Mouse (Mus musculus) hindbrain, embryonic 15.5 days (tissue): ENCODE measurements around the gene Il17c. TPM values are rescaled to one million over a fixed set of nuclear protein-coding genes. Genes with fewer than 3 reads are reported as not detected.

Source experiments
- ATAC-seq: fragments of 200-750 bp; cut with Nextera tagmentation; 2 replicates; pipeline ENCODE4 v1.8.0; 2017; ENCODE audit warnings: low read depth, moderate number of reproducible peaks, moderate TSS enrichment; ENCODE audit not compliant: low FRiP score
- H3K27ac ChIP-seq: fragments of 300-500 bp; sonication (generic); replicated peaks from 2 replicates; pipeline ENCODE4 v1.5.1; 2015; ENCODE audit warnings: mild to moderate bottlenecking, inconsistent platforms
- H3K27me3 ChIP-seq: fragments of 300-500 bp; sonication (generic); 2 replicates; pipeline ENCODE4 v1.6.1; 2015; ENCODE audit warnings: control low read depth, inconsistent platforms
- H3K36me3 ChIP-seq: fragments of 300-500 bp; sonication (generic); 2 replicates; pipeline ENCODE4 v1.6.1; 2015; ENCODE audit warnings: control low read depth, inconsistent platforms
- H3K4me1 ChIP-seq: fragments of 300-500 bp; sonication (generic); replicated peaks from 2 replicates; pipeline ENCODE4 v1.6.1; 2015; ENCODE audit warnings: control low read depth, inconsistent platforms
- H3K4me2 ChIP-seq: fragments of 300-500 bp; sonication (generic); 2 replicates; pipeline ENCODE4 v1.6.1; 2015; ENCODE audit warnings: moderate library complexity, mild to moderate bottlenecking, inconsistent platforms
- H3K4me3 ChIP-seq: fragments of 300-500 bp; sonication (generic); 2 replicates; pipeline ENCODE4 v1.5.1; 2015; ENCODE audit warnings: mild to moderate bottlenecking, inconsistent platforms
- H3K9ac ChIP-seq: fragments of 300-500 bp; sonication (generic); 2 replicates; pipeline ENCODE4 v1.6.1; 2015; ENCODE audit warnings: inconsistent platforms
- H3K9me3 ChIP-seq: fragments of 300-500 bp; sonication (generic); 2 replicates; pipeline ENCODE4 v1.6.1; 2016; ENCODE audit warnings: control low read depth, inconsistent platforms
- WGBS: fragments of 180-500 bp; shearing (Covaris S2); methylation state at CpG from one replicate; pipeline ENCODE4 v1.1.7; 2015; 5-methylcytosine and 5-hydroxymethylcytosine counted together
- microRNA-seq: library from miRNA; unstranded; fragments of <30 nt; microRNA quantifications from one replicate; pipeline ENCODE4, GENCODE M21; 2016
- polyA plus RNA-seq: library from polyadenylated mRNA; unstranded; fragments of >200 nt; fragmentation: Nextera tagmentation; extraction: Ambion mirVana; gene quantifications from 2 replicates; pipeline ENCODE4 v1.2.1, GENCODE M21; 2015

Il17c gene
- polyA plus RNA-seq, 1 experiment from 2014 or later, result not detected

DNA sequence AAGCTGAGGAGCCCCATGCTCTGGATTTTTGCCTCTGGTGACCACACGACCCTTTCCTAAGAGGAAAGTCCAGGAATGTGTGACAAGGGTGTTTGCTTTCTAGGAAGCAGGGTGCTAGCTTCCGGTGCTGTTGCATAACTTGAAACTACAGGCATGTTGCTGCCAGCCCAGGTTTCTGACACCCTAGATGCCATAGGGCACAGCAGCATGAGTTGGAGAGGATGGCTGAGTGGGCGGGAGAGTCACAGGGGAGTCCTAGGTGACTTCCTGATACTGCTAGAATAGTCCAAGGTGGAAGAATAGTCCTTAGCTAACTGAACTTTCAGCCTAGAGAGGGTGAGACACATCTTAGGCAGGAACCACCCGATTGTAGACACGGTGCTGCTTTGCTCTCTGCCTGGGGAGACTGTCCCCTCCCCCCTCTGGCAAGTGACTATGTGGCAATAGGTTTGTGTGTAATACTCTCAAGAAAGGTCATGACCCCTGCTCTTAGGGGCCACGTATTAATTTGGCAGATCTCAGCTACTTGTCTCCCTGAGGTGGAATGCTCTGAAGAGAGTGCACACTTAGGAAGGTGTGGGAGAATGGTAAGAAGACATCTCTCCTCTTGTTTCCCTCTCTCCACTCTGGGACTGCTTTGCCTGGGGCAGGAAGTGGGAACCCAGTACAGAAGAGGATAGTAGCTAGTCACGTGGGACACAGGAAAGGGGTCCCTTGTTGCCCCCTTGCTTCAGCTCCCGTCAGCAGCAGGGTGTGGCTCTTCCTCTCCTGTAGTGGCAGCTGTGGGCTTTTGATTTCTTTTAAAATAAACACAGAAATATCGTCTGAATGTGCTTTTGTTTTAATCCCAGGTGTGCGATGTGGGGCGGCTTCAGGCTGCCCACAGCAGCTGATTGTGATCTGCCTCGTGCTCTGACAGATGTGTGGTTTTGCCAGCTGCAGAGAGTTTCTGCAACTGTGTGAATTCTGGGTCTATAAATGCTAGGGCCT lies 42.1 kb downstream of the Il17c start:
- 69% methylated on average over 12 of the region's 12 CpGs for WGBS
- peaks cover 12% of the 10 kb centered on the region for H3K4me1 ChIP-seq
- peaks cover 37% of the 10 kb centered on the region for H3K27me3 ChIP-seq

DNA sequence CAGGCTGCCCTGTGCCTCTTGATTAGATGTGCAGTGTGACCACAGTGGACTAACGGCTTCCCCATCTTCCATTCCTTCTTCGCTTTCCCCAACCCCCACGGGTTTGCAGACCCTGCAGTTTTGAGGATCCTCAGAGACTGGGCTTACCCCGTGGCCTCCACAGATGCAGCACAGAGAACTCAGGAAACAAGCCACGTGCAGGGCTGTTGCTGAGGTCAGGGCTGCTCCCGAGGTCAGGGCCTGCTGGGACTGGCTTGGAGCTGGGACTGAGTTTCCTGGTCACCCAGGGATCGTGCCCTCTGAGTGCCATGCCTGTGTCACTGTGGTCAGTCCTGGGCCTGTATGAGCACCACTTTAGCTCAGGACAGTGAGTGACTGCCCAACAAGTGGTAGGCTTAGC lies 43.2 kb downstream of the Il17c start:
- H3K27ac ChIP-seq, result no peak overlapping the region
- 73% methylated on average over 7 of the region's 7 CpGs for WGBS

More for the DNA sequence above, 42.1 kb downstream of the Il17c start:
- H3K36me3 ChIP-seq, result peaks cover 23% of the 10 kb centered on the region
- H3K27ac ChIP-seq, result no peak overlapping the region
- no peak overlapping the region for H3K4me2 ChIP-seq
- H3K4me3 ChIP-seq, result no peak overlapping the region
- ATAC-seq, result no peak
- H3K9ac ChIP-seq, result no peak overlapping the region
- no peaks in the 10 kb centered on the region for H3K9me3 ChIP-seq

DNA sequence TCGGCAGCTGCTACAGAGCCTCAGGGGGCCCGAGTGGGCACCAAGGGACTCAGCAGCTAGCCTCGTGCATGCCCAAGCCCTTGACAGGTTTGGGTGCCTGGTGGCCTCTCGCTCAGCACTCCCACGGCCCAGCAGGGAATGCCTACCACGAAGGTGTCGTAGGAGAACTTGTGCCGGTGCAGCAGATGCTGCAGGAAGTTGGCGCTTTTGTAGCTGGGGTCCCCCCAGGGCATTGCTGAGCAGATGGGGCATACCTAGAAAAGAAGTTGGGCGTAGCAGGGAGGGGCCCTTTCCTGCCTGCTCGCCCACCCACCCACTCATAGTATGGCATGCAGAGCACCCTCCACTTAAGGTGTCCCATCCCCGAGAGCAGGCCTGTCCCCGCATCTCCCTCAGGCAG lies 46.0 kb downstream of the Il17c start:
- peaks cover 27% of the 10 kb centered on the region for H3K36me3 ChIP-seq
- no peak for ATAC-seq

More for the DNA sequence above, 43.2 kb downstream of the Il17c start:
- H3K4me3 ChIP-seq, result no peak overlapping the region
- peaks cover 23% of the 10 kb centered on the region for H3K36me3 ChIP-seq
- ATAC-seq, result no peak
- H3K9ac ChIP-seq, result no peak overlapping the region
- peaks cover 11% of the 10 kb centered on the region for H3K4me1 ChIP-seq
- no peak overlapping the region for H3K4me2 ChIP-seq
- H3K27me3 ChIP-seq, result peaks cover 28% of the 10 kb centered on the region
- H3K9me3 ChIP-seq, result no peaks in the 10 kb centered on the region

DNA sequence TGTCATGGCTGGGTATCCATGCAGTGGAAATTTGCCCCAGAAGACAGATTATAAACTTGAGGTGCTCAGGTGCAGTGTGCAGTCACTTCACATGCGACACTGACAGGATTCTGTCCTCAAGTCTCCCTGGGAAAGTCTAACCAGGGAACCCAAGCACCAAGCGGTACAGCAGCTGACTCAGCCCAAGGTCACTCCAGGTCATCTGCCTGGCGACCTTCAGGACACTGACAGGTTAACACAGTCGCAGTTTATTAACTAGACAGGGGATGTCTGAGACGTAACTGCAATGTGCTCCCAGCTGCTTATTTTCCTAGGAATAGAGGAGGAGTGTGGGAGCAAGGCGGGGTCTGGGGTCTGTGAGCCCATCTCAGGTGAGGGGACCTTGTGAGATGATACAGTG lies 47.6 kb downstream of the Il17c start:
- WGBS, result 88% methylated on average over 6 of the region's 6 CpGs
- no peak overlapping the region for H3K4me3 ChIP-seq
- no peak overlapping the region for H3K27ac ChIP-seq
- H3K27me3 ChIP-seq, result no peaks in the 10 kb centered on the region
- H3K4me1 ChIP-seq, result peaks cover 8% of the 10 kb centered on the region
- no peak overlapping the region for H3K4me2 ChIP-seq
- ATAC-seq, result no peak
- no peak overlapping the region for H3K9ac ChIP-seq
- H3K36me3 ChIP-seq, result peaks cover 31% of the 10 kb centered on the region
- H3K9me3 ChIP-seq, result no peaks in the 10 kb centered on the region

More for the DNA sequence above, 46.0 kb downstream of the Il17c start:
- Histone ChIP-seq H3K9ac (no peak overlapping the region), H3K4me3 (no peak overlapping the region), H3K4me2 (no peak overlapping the region), H3K9me3 (no peaks in the 10 kb centered on the region), H3K4me1 (no peaks in the 10 kb centered on the region), H3K27me3 (0 out of 2 replicates have a peak, but pooled peaks cover 3% of the 10 kb centered on the region), H3K27ac (no peak overlapping the region)
- WGBS, result 88% methylated on average over 13 of the region's 13 CpGs

DNA sequence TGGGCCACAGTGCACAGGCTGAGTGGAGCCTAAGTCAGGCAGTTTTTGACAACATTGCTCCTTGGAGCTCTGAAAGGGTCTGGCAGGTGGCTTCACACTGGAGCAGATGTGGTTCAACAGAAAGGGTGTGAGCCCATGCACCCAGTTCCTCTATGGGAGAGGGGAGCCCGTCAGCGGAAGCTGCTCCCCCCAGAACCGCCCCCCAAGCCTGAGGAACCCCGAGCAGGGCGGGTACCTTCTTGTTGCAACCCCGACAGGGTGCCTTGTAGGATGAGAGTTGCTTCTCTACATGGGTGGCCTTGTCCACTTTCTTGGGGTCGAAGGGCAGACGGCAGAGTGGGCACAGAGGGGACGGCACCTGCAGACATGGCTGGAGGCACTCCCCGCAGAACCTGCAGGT lies 48.1 kb downstream of the Il17c start:
- H3K27ac ChIP-seq, result no peak overlapping the region
- WGBS, result 87% methylated on average over 10 of the region's 10 CpGs
- no peak overlapping the region for H3K4me3 ChIP-seq
- no peak overlapping the region for H3K9ac ChIP-seq
- no peaks in the 10 kb centered on the region for H3K9me3 ChIP-seq
- H3K4me2 ChIP-seq, result no peak overlapping the region
- peaks cover 14% of the 10 kb centered on the region for H3K4me1 ChIP-seq
- no peak for ATAC-seq
- H3K36me3 ChIP-seq, result peaks cover 31% of the 10 kb centered on the region
- H3K27me3 ChIP-seq, result no peaks in the 10 kb centered on the region

DNA sequence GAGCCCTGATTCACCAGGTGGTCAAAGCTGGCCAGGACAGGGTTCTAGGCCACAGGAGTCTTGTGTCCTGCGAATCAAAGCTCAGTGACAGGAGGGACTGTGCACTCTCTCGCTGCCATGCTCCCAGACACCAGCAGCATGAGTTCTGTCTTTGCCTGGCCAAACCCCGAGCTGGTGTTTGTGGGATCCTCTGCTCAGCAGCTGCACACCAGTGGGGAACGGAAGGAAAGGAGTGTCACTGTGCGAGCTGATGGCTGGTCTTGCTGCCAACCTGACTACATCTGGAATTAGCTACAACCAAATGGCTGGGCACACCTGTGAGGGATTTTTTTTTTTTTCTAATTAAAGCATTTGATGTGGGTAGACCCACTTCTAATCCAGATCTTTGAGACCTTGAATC lies 48.9 kb downstream of the Il17c start:
- 84% methylated on average over 5 of the region's 5 CpGs for WGBS
- no peak overlapping the region for H3K4me2 ChIP-seq
- no peak overlapping the region for H3K4me3 ChIP-seq
- no peak for ATAC-seq
- peaks cover 31% of the 10 kb centered on the region for H3K36me3 ChIP-seq
- peaks cover 17% of the 10 kb centered on the region for H3K4me1 ChIP-seq
- no peak overlapping the region for H3K9ac ChIP-seq
- H3K9me3 ChIP-seq, result no peaks in the 10 kb centered on the region
- H3K27ac ChIP-seq, result no peak overlapping the region
- H3K27me3 ChIP-seq, result no peaks in the 10 kb centered on the region

Small RNA genes within 50 kb of the gene (microRNA-seq; reads per million reads assigned to microRNA genes)
- not detected for gene Gm24366

Other genes starting within 250 kb of the Il17c start
- gene Zfpm1, start 139.9 kb upstream of the Il17c start, polyA plus RNA-seq, result 1.4 and 2.3 TPM in 2 replicates
- 0.10 and 0.28 TPM in 2 replicates for gene Trhr2, start 61.3 kb upstream of the Il17c start, polyA plus RNA-seq
- gene Zc3h18, start 45.4 kb upstream of the Il17c start, polyA plus RNA-seq, result 35.5 and 38.1 TPM in 2 replicates
- 39.1 and 46.0 TPM in 2 replicates for gene Cyba, start 10.9 kb downstream of the Il17c start, polyA plus RNA-seq
- gene Mvd, start 21.4 kb downstream of the Il17c start, polyA plus RNA-seq, result 70.0 and 70.1 TPM in 2 replicates
- gene Snai3, start 38.7 kb downstream of the Il17c start, polyA plus RNA-seq, result not detected in 2 replicates
- 33.9 and 37.9 TPM in 2 replicates for gene Rnf166, start 54.0 kb downstream of the Il17c start, polyA plus RNA-seq
- gene Ctu2, start 54.1 kb downstream of the Il17c start, polyA plus RNA-seq, result 78.3 and 80.7 TPM in 2 replicates
- gene Piezo1, start 129.3 kb downstream of the Il17c start, polyA plus RNA-seq, result 2.2 and 2.8 TPM in 2 replicates
- gene Cdt1, start 146.0 kb downstream of the Il17c start, polyA plus RNA-seq, result 10.6 and 11.5 TPM in 2 replicates
- 170 and 179 TPM in 2 replicates for gene Aprt, start 154.9 kb downstream of the Il17c start, polyA plus RNA-seq
- 6.8 and 8.1 TPM in 2 replicates for gene Galns, start 189.4 kb downstream of the Il17c start, polyA plus RNA-seq
- gene Trappc2l, start 189.6 kb downstream of the Il17c start, polyA plus RNA-seq, result 109 and 112 TPM in 2 replicates
- not detected in 2 replicates for gene Pabpn1l, start 200.7 kb downstream of the Il17c start, polyA plus RNA-seq